Mouse (Mus musculus): ENCODE measurements around the gene Raver2. TPM values are rescaled to one million over a fixed set of nuclear protein-coding genes. Genes with fewer than 3 reads are reported as not detected.

Gene Raver2
- polyA plus RNA-seq, 1 experiment from 2014 or later: 0.40 TPM

- Histone ChIP-seq H3K4me2 (ENCODE audit: low read depth, low read length) (no peak overlapping the region), H3K4me1 (ENCODE audit: control insufficient read depth, low read depth, low read length) (no peaks in the 10 kb centered on the region), H3K27me3 (ENCODE audit: control insufficient read depth, insufficient read depth, low read depth, low read length) (no peaks in the 10 kb centered on the region), H3K36me3 (ENCODE audit: control insufficient read depth, insufficient read depth) (no peaks in the 10 kb centered on the region), H3K9me3 (replicated peaks; ENCODE audit: control insufficient read depth, low read length) (no peaks in the 10 kb centered on the region), H3K4me3 (ENCODE audit: low read depth, low read length) (no peak overlapping the region), H3K9ac (ENCODE audit: low read depth, low read length) (no peak overlapping the region), H3K27ac (ENCODE audit: low read length) (no peak overlapping the region)
- ATAC-seq (ENCODE audit: low read depth): no peak
These were observed 24.6 kb upstream of the Raver2 start for GRCm38 (mm10) chr4:101044149-101044548.

GRCm38 (mm10) chr4:101046576-101046975 lies 22.2 kb upstream of the Raver2 start:
- WGBS (ENCODE audit: insufficient replicate concordance): 48% methylated on average over 4 of the region's 4 CpGs

GRCm38 (mm10) chr4:101062146-101062545 lies 6.6 kb upstream of the Raver2 start:
- H3K27ac ChIP-seq (ENCODE audit: low read length): no peak overlapping the region
- 55% methylated on average over 2 of the region's 2 CpGs for WGBS (ENCODE audit: insufficient replicate concordance)
- no peak for ATAC-seq (ENCODE audit: low read depth)
- H3K9me3 ChIP-seq (replicated peaks; ENCODE audit: control insufficient read depth, low read length): no peaks in the 10 kb centered on the region; the same call in 1 of the 2 replicates
- H3K4me1 ChIP-seq (ENCODE audit: control insufficient read depth, low read depth, low read length): no peaks in the 10 kb centered on the region
- no peaks in the 10 kb centered on the region for H3K36me3 ChIP-seq (ENCODE audit: control insufficient read depth, insufficient read depth)
- H3K9ac ChIP-seq (ENCODE audit: low read depth, low read length): no peak overlapping the region
- H3K4me3 ChIP-seq (ENCODE audit: low read depth, low read length): no peak overlapping the region
- H3K4me2 ChIP-seq (ENCODE audit: low read depth, low read length): no peak overlapping the region
- no peaks in the 10 kb centered on the region for H3K27me3 ChIP-seq (ENCODE audit: control insufficient read depth, insufficient read depth, low read depth, low read length)

More at GRCm38 (mm10) chr4:101046576-101046975, 22.2 kb upstream of the Raver2 start:
- no peaks in the 10 kb centered on the region for H3K4me1 ChIP-seq (ENCODE audit: control insufficient read depth, low read depth, low read length)
- H3K27me3 ChIP-seq (ENCODE audit: control insufficient read depth, insufficient read depth, low read depth, low read length): no peaks in the 10 kb centered on the region
- no peak overlapping the region for H3K4me3 ChIP-seq (ENCODE audit: low read depth, low read length)
- no peak for ATAC-seq (ENCODE audit: low read depth)
- H3K27ac ChIP-seq (ENCODE audit: low read length): no peak overlapping the region
- H3K36me3 ChIP-seq (ENCODE audit: control insufficient read depth, insufficient read depth): no peaks in the 10 kb centered on the region
- no peak overlapping the region for H3K4me2 ChIP-seq (ENCODE audit: low read depth, low read length)
- no peaks in the 10 kb centered on the region for H3K9me3 ChIP-seq (replicated peaks; ENCODE audit: control insufficient read depth, low read length)
- H3K9ac ChIP-seq (ENCODE audit: low read depth, low read length): no peak overlapping the region

DNA sequence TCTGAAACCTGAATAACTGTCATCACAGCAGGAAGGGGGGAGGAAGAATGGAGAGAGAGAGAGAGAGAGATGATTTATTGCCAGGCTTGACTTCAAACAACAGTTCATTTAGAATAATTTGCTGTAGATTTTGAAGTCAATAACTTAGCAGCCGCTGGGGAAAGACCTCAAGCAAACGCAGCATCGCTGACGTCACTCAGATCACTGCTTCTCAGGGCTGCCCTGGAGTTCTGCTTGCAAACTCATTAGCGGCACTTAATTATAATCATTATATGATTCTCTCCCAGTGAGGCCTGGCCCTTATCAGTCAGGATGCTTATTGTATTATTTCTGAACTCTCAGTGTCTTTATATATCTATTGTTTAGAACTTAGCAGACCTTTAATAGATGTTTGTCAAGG lies 2.4 kb upstream of the Raver2 start:
- Histone ChIP-seq H3K4me3 (ENCODE audit: low read depth, low read length) (no peak overlapping the region), H3K4me2 (ENCODE audit: low read depth, low read length) (no peak overlapping the region), H3K9me3 (replicated peaks; ENCODE audit: control insufficient read depth, low read length) (no peaks in the 10 kb centered on the region), H3K27me3 (ENCODE audit: control insufficient read depth, insufficient read depth, low read depth, low read length) (peaks cover 25% of the 10 kb centered on the region), H3K36me3 (ENCODE audit: control insufficient read depth, insufficient read depth) (no peaks in the 10 kb centered on the region), H3K27ac (ENCODE audit: low read length) (no peak overlapping the region), H3K9ac (ENCODE audit: low read depth, low read length) (no peak overlapping the region), H3K4me1 (ENCODE audit: control insufficient read depth, low read depth, low read length) (no peaks in the 10 kb centered on the region; the same call in none of the 2 replicates)
- no peak for ATAC-seq (ENCODE audit: low read depth)
- 54% methylated on average over 5 of the region's 5 CpGs for WGBS (ENCODE audit: insufficient replicate concordance)

DNA sequence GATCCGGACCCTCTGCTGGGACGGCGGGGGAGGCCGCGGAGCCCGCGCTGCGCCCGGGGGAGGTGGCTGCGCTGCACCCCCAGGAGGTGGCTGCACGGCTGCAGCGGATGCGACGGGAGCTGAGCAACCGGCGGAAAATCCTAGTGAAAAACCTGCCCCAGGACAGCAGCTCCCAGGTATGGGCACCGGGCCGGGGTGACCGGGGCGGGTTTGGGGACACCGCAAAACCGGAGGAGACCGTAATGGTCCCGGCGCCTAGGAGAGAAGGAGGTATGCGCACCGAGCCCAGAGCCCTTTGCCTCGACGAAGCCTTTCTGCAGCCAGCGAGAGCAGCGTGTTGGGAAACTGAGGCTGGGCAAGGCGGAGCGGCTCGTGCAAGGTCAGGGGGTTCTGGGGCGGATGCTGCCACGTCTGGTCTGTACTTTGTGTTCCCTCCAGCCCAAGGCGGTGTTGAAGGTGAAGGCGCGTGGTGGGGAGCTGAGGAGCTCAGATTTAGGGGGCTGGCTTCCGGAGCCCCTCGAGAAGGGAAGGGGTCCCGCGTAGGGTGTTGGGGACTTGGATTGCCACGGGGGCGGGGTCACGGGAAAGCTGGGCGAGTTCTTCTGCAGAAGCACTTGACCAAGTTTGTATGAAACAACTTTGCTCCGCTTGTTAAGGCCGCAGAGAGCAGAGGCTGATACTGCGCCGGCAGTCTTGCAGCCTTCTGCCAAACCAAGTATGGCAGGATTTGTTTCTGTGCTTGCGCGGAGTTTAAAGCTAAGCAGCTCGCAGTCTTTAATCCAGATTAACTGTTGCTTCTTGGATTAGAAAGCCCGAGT lies 580 bp downstream of the Raver2 start:
- Histone ChIP-seq H3K4me2 (ENCODE audit: low read depth, low read length) (peak overlapping the region; percentile 70), H3K4me1 (ENCODE audit: control insufficient read depth, low read depth, low read length) (no peaks in the 10 kb centered on the region; the same call in none of the 2 replicates), H3K27me3 (ENCODE audit: control insufficient read depth, insufficient read depth, low read depth, low read length) (peaks cover 25% of the 10 kb centered on the region), H3K4me3 (ENCODE audit: low read depth, low read length) (peak overlapping the region; percentile 61), H3K36me3 (ENCODE audit: control insufficient read depth, insufficient read depth) (no peaks in the 10 kb centered on the region), H3K9me3 (replicated peaks; ENCODE audit: control insufficient read depth, low read length) (no peaks in the 10 kb centered on the region), H3K27ac (ENCODE audit: low read length) (no peak overlapping the region), H3K9ac (ENCODE audit: low read depth, low read length) (peak overlapping the region; percentile 12; the same call in 1 of the 2 replicates)
- no peak for ATAC-seq (ENCODE audit: low read depth)
- 2% methylated on average over 55 of the region's 55 CpGs for WGBS (ENCODE audit: insufficient replicate concordance)

DNA sequence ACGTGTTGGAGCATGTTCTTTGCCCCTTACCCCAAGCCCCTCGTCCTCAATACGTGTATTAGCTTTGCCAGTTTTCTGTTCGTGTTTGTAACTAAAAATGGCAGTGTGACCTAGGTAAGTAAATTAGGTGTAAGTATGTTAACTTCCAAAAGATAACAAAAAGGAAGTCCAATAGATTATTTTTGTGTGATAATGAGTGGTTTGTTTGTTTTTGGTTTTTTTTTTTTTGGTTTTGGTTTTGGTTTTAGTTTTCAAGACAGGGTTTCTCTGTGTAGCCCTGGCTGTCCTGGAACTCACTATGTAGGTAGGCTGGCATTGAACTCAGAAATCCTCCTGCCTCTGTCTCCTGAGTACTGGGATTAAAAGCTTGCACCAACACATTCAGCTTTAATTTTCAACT lies 2.8 kb downstream of the Raver2 start:
- Histone ChIP-seq H3K27ac (ENCODE audit: low read length) (no peak overlapping the region), H3K4me1 (ENCODE audit: control insufficient read depth, low read depth, low read length) (no peaks in the 10 kb centered on the region; the same call in none of the 2 replicates), H3K4me2 (ENCODE audit: low read depth, low read length) (no peak overlapping the region), H3K4me3 (ENCODE audit: low read depth, low read length) (no peak overlapping the region), H3K9me3 (replicated peaks; ENCODE audit: control insufficient read depth, low read length) (no peaks in the 10 kb centered on the region), H3K36me3 (ENCODE audit: control insufficient read depth, insufficient read depth) (no peaks in the 10 kb centered on the region), H3K27me3 (ENCODE audit: control insufficient read depth, insufficient read depth, low read depth, low read length) (peaks cover 25% of the 10 kb centered on the region), H3K9ac (ENCODE audit: low read depth, low read length) (no peak overlapping the region)
- WGBS (ENCODE audit: insufficient replicate concordance): 47% methylated on average over 4 of the region's 4 CpGs
- no peak for ATAC-seq (ENCODE audit: low read depth)

DNA sequence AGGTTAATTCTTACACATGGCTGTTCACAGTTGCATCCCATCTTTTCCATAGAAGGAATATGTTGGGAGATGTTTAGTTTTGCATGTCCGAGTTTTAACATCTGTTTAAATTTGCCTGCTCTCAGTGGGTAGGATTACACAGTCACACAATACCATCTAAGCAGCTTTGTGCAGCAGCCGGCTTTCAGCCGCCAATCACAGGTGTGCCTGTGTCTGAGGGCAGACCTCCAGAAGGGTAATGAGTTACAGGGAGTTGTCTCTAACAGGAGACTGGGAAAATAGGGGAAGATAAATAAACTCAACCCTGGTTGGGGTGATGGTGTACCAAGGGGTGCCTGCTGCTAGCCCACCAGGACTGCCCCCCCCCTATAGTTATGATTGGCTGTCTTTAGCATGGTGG lies 7.6 kb downstream of the Raver2 start:
- no peak for ATAC-seq (ENCODE audit: low read depth)
- no peak overlapping the region for H3K4me3 ChIP-seq (ENCODE audit: low read depth, low read length)
- H3K9ac ChIP-seq (ENCODE audit: low read depth, low read length): no peak overlapping the region
- no peak overlapping the region for H3K27ac ChIP-seq (ENCODE audit: low read length)
- WGBS (ENCODE audit: insufficient replicate concordance): 57% methylated on average over 3 of the region's 3 CpGs
- no peaks in the 10 kb centered on the region for H3K9me3 ChIP-seq (replicated peaks; ENCODE audit: control insufficient read depth, low read length)
- H3K4me1 ChIP-seq (ENCODE audit: control insufficient read depth, low read depth, low read length): no peaks in the 10 kb centered on the region
- H3K27me3 ChIP-seq (ENCODE audit: control insufficient read depth, insufficient read depth, low read depth, low read length): no peaks in the 10 kb centered on the region
- H3K4me2 ChIP-seq (ENCODE audit: low read depth, low read length): no peak overlapping the region
- H3K36me3 ChIP-seq (ENCODE audit: control insufficient read depth, insufficient read depth): no peaks in the 10 kb centered on the region

DNA sequence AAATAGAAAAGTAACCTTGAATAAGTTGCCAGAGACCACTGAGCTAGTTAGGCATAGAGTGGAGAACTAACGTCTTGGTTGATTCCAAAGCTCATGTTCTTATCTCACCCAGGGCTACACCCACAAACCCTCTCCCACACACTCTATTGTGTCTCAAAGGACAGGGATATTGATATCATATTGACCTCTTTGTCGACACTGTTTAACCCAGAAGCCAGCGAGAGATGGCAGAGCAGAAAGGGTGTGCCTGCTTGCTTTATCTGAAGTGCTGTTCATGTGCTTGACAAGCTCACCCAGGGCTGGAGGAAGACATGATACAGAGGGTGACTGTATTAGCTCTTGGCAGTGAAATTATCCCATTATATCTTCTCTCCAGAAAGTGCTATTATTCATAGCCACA lies 11.2 kb downstream of the Raver2 start:
- no peaks in the 10 kb centered on the region for H3K9me3 ChIP-seq (replicated peaks; ENCODE audit: control insufficient read depth, low read length)
- 10% methylated on average over 3 of the region's 3 CpGs for WGBS (ENCODE audit: insufficient replicate concordance)

GRCm38 (mm10) chr4:101082176-101082888 lies 13.5 kb downstream of the Raver2 start:
- no peak for ATAC-seq (ENCODE audit: low read depth)
- Histone ChIP-seq H3K4me3 (ENCODE audit: low read depth, low read length) (no peak overlapping the region), H3K4me1 (ENCODE audit: control insufficient read depth, low read depth, low read length) (no peaks in the 10 kb centered on the region), H3K9me3 (replicated peaks; ENCODE audit: control insufficient read depth, low read length) (no peaks in the 10 kb centered on the region), H3K9ac (ENCODE audit: low read depth, low read length) (no peak overlapping the region), H3K4me2 (ENCODE audit: low read depth, low read length) (no peak overlapping the region), H3K36me3 (ENCODE audit: control insufficient read depth, insufficient read depth) (no peaks in the 10 kb centered on the region), H3K27ac (ENCODE audit: low read length) (no peak overlapping the region), H3K27me3 (ENCODE audit: control insufficient read depth, insufficient read depth, low read depth, low read length) (no peaks in the 10 kb centered on the region)
- WGBS (ENCODE audit: insufficient replicate concordance): 58% methylated on average over 17 of the region's 17 CpGs

More for the DNA sequence above, 11.2 kb downstream of the Raver2 start:
- Histone ChIP-seq H3K27ac (ENCODE audit: low read length) (no peak overlapping the region), H3K36me3 (ENCODE audit: control insufficient read depth, insufficient read depth) (no peaks in the 10 kb centered on the region), H3K9ac (ENCODE audit: low read depth, low read length) (no peak overlapping the region), H3K4me1 (ENCODE audit: control insufficient read depth, low read depth, low read length) (no peaks in the 10 kb centered on the region), H3K27me3 (ENCODE audit: control insufficient read depth, insufficient read depth, low read depth, low read length) (no peaks in the 10 kb centered on the region), H3K4me3 (ENCODE audit: low read depth, low read length) (no peak overlapping the region), H3K4me2 (ENCODE audit: low read depth, low read length) (no peak overlapping the region)
- ATAC-seq (ENCODE audit: low read depth): no peak
